Mouse (Mus musculus): ENCODE data around the gene Dtnb. TPM values are rescaled to one million over a fixed set of nuclear protein-coding genes. Genes with fewer than 3 reads are reported as not detected.

The Dtnb gene
- polyA plus RNA-seq, 1 experiment from 2014 or later: 54.1 TPM

DNA sequence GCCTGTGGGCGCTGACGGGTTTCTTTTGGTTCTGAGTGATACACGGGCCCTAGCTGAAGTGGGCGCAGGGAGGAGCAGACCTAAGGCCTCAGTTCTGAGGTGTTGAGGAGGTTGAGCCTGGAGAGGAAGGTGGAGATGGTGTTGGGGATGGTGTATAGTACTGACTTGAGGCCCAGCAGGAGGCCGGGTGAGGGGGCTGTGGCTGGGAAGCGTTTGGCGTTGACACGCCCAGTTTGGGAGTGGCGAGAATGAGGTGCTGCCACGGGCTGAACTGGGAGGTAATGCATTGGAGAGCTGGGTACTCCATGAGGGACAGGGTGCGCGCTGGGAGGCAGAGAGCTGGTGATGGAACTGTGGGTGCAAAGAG, 253.5 kb downstream of the Dtnb start:
- H3K4me2 ChIP-seq: no peak overlapping the region
- H3K27me3 ChIP-seq (replicated peaks): no peaks in the 10 kb centered on the region
- 62% methylated on average over 12 of the region's 12 CpGs for whole genome bisulfite sequencing
- ATAC-seq (replicated peaks): no peak
- no peaks in the 10 kb centered on the region for H3K36me3 ChIP-seq (replicated peaks)
- H3K4me3 ChIP-seq: no peak overlapping the region
- H3K9ac ChIP-seq: no peak overlapping the region
- peaks cover 14% of the 10 kb centered on the region; the same call in 1 of the 2 replicates for H3K4me1 ChIP-seq
- H3K9me3 ChIP-seq: no peaks in the 10 kb centered on the region
- no peak overlapping the region for H3K27ac ChIP-seq

DNA sequence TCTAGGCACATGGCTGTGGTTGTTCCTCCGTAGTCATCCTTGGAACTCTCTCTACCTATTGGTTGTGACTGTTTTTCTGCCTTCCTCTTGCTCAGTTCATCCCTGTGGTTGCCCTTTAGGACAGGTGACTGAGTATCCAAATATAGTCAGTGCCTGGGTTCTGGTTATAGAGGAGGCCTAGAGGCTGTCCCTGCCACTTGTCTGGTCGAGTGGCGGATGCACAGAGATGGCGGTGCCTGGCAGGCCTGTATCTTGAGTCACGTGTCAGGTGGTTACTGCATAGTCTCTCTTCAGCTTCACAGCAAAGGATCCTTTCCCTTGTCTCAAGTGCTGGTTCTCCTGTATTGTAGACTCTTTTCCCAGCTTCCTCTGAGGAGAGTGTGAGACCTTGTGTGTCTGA, 255.6 kb downstream of the Dtnb start:
- H3K9ac ChIP-seq: no peak overlapping the region
- H3K9me3 ChIP-seq: no peaks in the 10 kb centered on the region
- no peak for ATAC-seq (replicated peaks)
- no peaks in the 10 kb centered on the region for H3K36me3 ChIP-seq (replicated peaks)
- no peak overlapping the region for H3K27ac ChIP-seq
- no peaks in the 10 kb centered on the region for H3K27me3 ChIP-seq (replicated peaks)
- 91% methylated on average over 5 of the region's 5 CpGs for WGBS
- peaks cover 13% of the 10 kb centered on the region; the same call in 1 of the 2 replicates for H3K4me1 ChIP-seq
- H3K4me2 ChIP-seq: no peak overlapping the region
- no peak overlapping the region for H3K4me3 ChIP-seq

Small RNA genes lying within 50 kb of the gene (microRNA-seq; reads per million reads assigned to microRNA genes)
- not detected for gene Gm26050

Other genes starting within 250 kb of the Dtnb start
- gene Kif3c, start 207.2 kb upstream of the Dtnb start, polyA plus RNA-seq (2015; fragmentation: Nextera tagmentation; extraction: Ambion mirVana): 94.9 and 95.6 TPM in 2 replicates
- 13.9 and 16.8 TPM in 2 replicates for gene Asxl2, start 145.5 kb upstream of the Dtnb start, polyA plus RNA-seq (2015; fragmentation: Nextera tagmentation; extraction: Ambion mirVana)
- 144 and 152 TPM in 2 replicates for gene Dnmt3a, start 233.6 kb downstream of the Dtnb start, polyA plus RNA-seq (2015; fragmentation: Nextera tagmentation; extraction: Ambion mirVana)